Mouse (Mus musculus): ENCODE data around the gene Col1a2.

Col1a2 gene

GRCm38 (mm10) chr6:4504603-4505131 lies at the start of gene Col1a2:
TSS of gene Col1a2 (plus strand) at chr6:4504814.
- DNase-seq (ENCODE audit: low spot score) = no peak

GRCm38 (mm10) chr6:4455518-4455917 lies 49.1 kb upstream of the Col1a2 start:
- no peak for DNase-seq (ENCODE audit: low spot score)

GRCm38 (mm10) chr6:4455961-4456617 lies 48.5 kb upstream of the Col1a2 start:
- no peak for DNase-seq (ENCODE audit: low spot score)

GRCm38 (mm10) chr6:4456691-4457447 lies 47.7 kb upstream of the Col1a2 start:
- DNase-seq (ENCODE audit: low spot score) = peak; percentile 6

GRCm38 (mm10) chr6:4457555-4457996 lies 47.0 kb upstream of the Col1a2 start:
- peak; percentile 77 for DNase-seq (ENCODE audit: low spot score)

GRCm38 (mm10) chr6:4465320-4465719 lies 39.3 kb upstream of the Col1a2 start:
- no peak for DNase-seq (ENCODE audit: low spot score)

GRCm38 (mm10) chr6:4483577-4483936 lies 21.1 kb upstream of the Col1a2 start:
- DNase-seq (ENCODE audit: low spot score) = no peak

- peak; percentile 17 for DNase-seq (ENCODE audit: low spot score)
These were observed 20.5 kb upstream of the Col1a2 start for GRCm38 (mm10) chr6:4483937-4484601.

GRCm38 (mm10) chr6:4488349-4488748 lies 16.3 kb upstream of the Col1a2 start:
- DNase-seq (ENCODE audit: low spot score) = peak; percentile 78

GRCm38 (mm10) chr6:4488966-4489365 lies 15.6 kb upstream of the Col1a2 start:
- DNase-seq (ENCODE audit: low spot score) = no peak

- DNase-seq (ENCODE audit: low spot score) = peak; percentile 71
These were observed 15.0 kb upstream of the Col1a2 start for GRCm38 (mm10) chr6:4489366-4490245.

- DNase-seq (ENCODE audit: low spot score) = no peak
These were observed 10.9 kb upstream of the Col1a2 start for GRCm38 (mm10) chr6:4493666-4494065.

GRCm38 (mm10) chr6:4496428-4496827 lies 8.2 kb upstream of the Col1a2 start:
- no peak for DNase-seq (ENCODE audit: low spot score)

GRCm38 (mm10) chr6:4503106-4503505 lies 1.5 kb upstream of the Col1a2 start:
- DNase-seq (ENCODE audit: low spot score) = peak; percentile 54

GRCm38 (mm10) chr6:4505158-4505997 lies 764 bp downstream of the Col1a2 start:
- DNase-seq (ENCODE audit: low spot score) = peak; percentile 78

- no peak for DNase-seq (ENCODE audit: low spot score)
These were observed 1.5 kb downstream of the Col1a2 start for GRCm38 (mm10) chr6:4506106-4506505.

GRCm38 (mm10) chr6:4506791-4507190 lies 2.2 kb downstream of the Col1a2 start:
- DNase-seq (ENCODE audit: low spot score) = no peak

GRCm38 (mm10) chr6:4507323-4507722 lies 2.7 kb downstream of the Col1a2 start:
- no peak for DNase-seq (ENCODE audit: low spot score)

- DNase-seq (ENCODE audit: low spot score) = no peak
These were observed 3.7 kb downstream of the Col1a2 start for GRCm38 (mm10) chr6:4508279-4508678.

- no peak for DNase-seq (ENCODE audit: low spot score)
These were observed 4.8 kb downstream of the Col1a2 start for GRCm38 (mm10) chr6:4509395-4509794.

- no peak for DNase-seq (ENCODE audit: low spot score)
These were observed 10.1 kb downstream of the Col1a2 start for GRCm38 (mm10) chr6:4514671-4515070.

Data from urinary bladder, postnatal 14 days (tissue).